Mouse (Mus musculus): Measurements from ENCODE around the gene Slit2. TPM values are rescaled to one million over a fixed set of nuclear protein-coding genes. Genes with fewer than 3 reads are reported as not detected.
A peak's percentile ranks its signal among the peaks of the same experiment; 100 is the strongest.

The Slit2 gene
- 10.3 and 13.5 TPM in 2 replicates for polyA plus RNA-seq (2015; fragmentation: Nextera tagmentation; extraction: Ambion mirVana)

DNA sequence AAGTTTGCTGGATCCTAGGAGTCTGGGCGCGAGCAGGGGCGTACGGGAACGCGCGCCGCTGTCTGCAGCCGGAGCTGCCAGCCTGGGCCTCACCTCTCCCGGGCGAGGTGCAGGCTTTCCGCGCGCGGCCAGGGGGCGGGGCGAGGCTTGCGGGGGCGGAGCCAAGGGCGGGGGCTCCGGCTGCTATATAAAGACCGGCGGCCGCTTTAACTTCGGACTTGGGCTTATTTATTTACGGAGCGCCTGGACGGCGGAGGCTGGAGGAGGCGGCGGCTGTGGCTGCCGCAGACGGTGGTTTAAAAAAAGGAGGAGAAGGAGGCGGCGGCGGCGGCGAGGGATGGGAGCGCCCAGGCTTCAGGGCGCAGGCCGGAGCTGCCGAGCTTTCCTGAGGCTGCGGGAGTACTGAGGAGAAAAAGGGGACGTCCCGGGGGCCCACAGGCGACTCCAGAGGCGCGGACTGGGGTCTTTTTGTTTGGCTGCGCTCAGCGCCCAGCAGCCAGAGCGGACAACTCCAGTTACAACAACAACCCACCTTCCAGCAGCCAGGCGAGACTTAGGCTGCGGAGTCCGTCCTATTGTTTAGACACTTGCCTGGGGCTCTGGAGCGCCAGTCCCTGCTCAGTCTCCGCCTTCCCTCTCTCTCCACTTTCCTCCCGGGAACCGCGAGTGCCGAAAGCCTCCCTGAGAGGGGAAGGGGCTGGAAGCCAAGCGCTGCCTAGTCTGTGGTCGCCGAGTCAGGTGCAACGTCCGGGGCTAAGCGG is at the start of gene Slit2:
Slit2 (plus strand) TSS at position 198 of the 761 bp plus-strand sequence.
- ATAC-seq: peak; percentile 82
- Histone ChIP-seq H3K4me2 (ENCODE audit: low read length) (peak within 1 kb of the TSS; percentile 99), H3K9me3 (ENCODE audit: control insufficient read depth, low read length) (no peaks in the 10 kb centered on the region), H3K27me3 (replicated peaks; ENCODE audit: control insufficient read depth, insufficient read depth, low read length) (no peaks in the 10 kb centered on the region), H3K27ac (ENCODE audit: low read length) (peak within 1 kb of the TSS; percentile 37), H3K9ac (replicated peaks; ENCODE audit: low read depth, low read length) (peak within 1 kb of the TSS; percentile 77), H3K4me3 (replicated peaks; ENCODE audit: low read length) (peak within 1 kb of the TSS; percentile 80), H3K4me1 (replicated peaks; ENCODE audit: control insufficient read depth, insufficient read depth, low read length) (peaks cover 32% of the 10 kb centered on the region), H3K36me3 (ENCODE audit: control insufficient read depth, insufficient read depth) (no peaks in the 10 kb centered on the region)
- WGBS: under 1% methylated on average over 66 of the region's 66 CpGs

DNA sequence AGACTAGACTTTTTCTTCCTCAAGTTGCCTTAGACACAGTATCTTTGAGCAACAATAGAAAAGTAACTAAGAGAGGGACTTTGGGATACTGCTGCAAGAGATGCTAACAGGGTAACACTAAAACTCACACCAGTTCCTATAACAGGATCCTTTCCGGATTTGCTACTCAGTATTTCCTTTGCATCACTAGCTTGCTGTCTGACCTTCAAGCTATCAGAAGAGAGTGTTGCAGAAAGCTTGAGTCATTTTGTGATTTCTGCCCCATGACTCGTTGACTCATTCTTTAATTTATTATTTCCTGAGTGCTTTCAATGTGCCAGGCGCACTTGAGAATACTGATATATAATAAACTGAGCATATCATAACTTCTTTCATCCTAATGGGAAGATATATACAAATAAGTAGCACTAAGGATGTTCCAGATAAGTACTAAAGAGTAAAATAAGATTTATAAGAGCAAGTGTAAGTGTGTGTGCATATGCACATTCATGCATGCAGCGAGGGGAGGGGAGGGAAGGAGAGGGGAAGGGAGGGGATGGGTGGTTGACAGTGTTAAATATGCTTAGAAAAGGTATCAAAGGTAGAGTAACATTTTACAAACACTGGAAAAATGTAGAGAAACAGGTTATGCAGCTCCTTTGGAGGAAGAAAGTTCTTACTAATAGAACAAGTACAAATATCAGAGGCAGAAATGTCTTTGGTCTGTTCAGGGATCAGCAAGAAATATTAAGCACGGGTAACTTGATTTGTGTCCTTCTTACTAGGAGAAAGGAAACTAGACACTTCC is 44.2 kb upstream of the Slit2 start:
- WGBS: 89% methylated on average over 5 of the region's 5 CpGs
- H3K27ac ChIP-seq (ENCODE audit: low read length): no peak overlapping the region
- no peaks in the 10 kb centered on the region for H3K36me3 ChIP-seq (ENCODE audit: control insufficient read depth, insufficient read depth)
- H3K9ac ChIP-seq (replicated peaks; ENCODE audit: low read depth, low read length): no peak overlapping the region
- H3K4me3 ChIP-seq (replicated peaks; ENCODE audit: low read length): no peak overlapping the region
- H3K27me3 ChIP-seq (replicated peaks; ENCODE audit: control insufficient read depth, insufficient read depth, low read length): no peaks in the 10 kb centered on the region
- H3K4me2 ChIP-seq (ENCODE audit: low read length): no peak overlapping the region
- H3K4me1 ChIP-seq (replicated peaks; ENCODE audit: control insufficient read depth, insufficient read depth, low read length): no peaks in the 10 kb centered on the region
- ATAC-seq: no peak
- H3K9me3 ChIP-seq (ENCODE audit: control insufficient read depth, low read length): no peaks in the 10 kb centered on the region

DNA sequence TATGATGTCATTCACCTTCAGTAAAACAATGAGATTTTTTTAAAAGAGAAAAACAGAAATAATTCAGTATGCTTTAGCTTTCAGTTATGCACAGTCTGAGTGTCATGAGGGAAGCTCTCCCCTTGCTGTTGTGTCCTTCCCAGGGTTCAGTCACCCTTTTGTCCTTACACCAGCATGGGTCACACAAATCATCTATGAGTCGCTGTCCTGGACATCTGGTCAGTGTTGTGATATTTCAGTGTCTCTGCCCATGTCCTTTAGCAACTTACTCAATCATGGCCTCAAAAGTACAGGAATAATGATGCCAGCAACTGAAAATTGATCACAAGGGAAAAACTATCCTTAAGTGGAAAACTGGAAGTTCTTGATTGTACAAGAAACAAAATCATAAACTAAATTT is 26.5 kb upstream of the Slit2 start:
- Histone ChIP-seq H3K27ac (ENCODE audit: low read length) (no peak overlapping the region), H3K4me3 (replicated peaks; ENCODE audit: low read length) (no peak overlapping the region), H3K27me3 (replicated peaks; ENCODE audit: control insufficient read depth, insufficient read depth, low read length) (no peaks in the 10 kb centered on the region), H3K9me3 (ENCODE audit: control insufficient read depth, low read length) (no peaks in the 10 kb centered on the region), H3K9ac (replicated peaks; ENCODE audit: low read depth, low read length) (no peak overlapping the region), H3K4me2 (ENCODE audit: low read length) (no peak overlapping the region), H3K36me3 (ENCODE audit: control insufficient read depth, insufficient read depth) (no peaks in the 10 kb centered on the region), H3K4me1 (replicated peaks; ENCODE audit: control insufficient read depth, insufficient read depth, low read length) (no peaks in the 10 kb centered on the region)
- 88% methylated on average over 1 of the region's 1 CpGs for WGBS
- no peak for ATAC-seq

DNA sequence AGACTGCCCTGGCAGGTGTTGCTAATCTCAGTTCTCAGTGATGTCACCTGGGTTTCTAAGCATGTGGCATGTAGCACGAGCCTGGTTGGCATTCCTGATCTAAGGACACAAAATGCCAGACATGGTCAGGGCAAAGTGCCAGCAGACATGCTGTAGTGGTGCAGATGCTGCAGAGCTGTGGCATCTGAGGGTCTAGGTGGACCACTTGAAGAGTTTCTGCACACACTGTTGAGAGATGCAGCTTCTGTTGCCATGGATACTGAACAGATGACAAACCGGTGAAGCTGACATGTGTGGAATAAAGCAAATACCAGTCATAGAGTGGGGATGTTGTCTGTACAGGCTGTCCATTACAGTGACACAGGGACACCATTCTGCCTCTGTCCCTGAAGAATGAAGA is 7.1 kb upstream of the Slit2 start:
- H3K9ac ChIP-seq (replicated peaks; ENCODE audit: low read depth, low read length): no peak overlapping the region
- no peaks in the 10 kb centered on the region for H3K4me1 ChIP-seq (replicated peaks; ENCODE audit: control insufficient read depth, insufficient read depth, low read length)
- H3K36me3 ChIP-seq (ENCODE audit: control insufficient read depth, insufficient read depth): no peaks in the 10 kb centered on the region
- no peaks in the 10 kb centered on the region for H3K27me3 ChIP-seq (replicated peaks; ENCODE audit: control insufficient read depth, insufficient read depth, low read length)
- H3K27ac ChIP-seq (ENCODE audit: low read length): no peak overlapping the region
- H3K4me3 ChIP-seq (replicated peaks; ENCODE audit: low read length): no peak overlapping the region
- peak; percentile 67 for ATAC-seq
- WGBS: 50% methylated on average over 2 of the region's 2 CpGs
- H3K4me2 ChIP-seq (ENCODE audit: low read length): no peak overlapping the region
- no peaks in the 10 kb centered on the region for H3K9me3 ChIP-seq (ENCODE audit: control insufficient read depth, low read length)

DNA sequence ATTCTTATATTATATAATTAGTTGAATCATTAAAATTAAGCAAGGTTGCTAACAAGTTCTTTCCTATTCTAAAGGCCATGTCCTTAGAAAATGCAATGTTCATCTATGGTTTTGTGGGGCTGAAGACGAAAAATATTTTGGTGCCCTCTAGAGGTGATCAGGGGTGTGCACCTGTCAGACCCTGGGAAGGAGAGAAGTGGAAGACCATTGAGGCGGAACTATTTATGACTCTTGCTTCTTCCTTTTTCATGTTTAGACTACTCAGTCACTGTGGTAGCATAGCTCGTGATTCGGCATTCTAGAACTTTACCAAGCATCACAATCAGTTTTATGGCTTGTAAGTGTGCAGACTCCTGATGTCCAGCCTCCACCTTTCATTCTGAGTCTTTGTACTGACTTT is 3.6 kb upstream of the Slit2 start:
- H3K27me3 ChIP-seq (replicated peaks; ENCODE audit: control insufficient read depth, insufficient read depth, low read length): no peaks in the 10 kb centered on the region
- WGBS: 36% methylated on average over 4 of the region's 4 CpGs
- no peak overlapping the region for H3K4me3 ChIP-seq (replicated peaks; ENCODE audit: low read length)
- peaks cover 10% of the 10 kb centered on the region for H3K4me1 ChIP-seq (replicated peaks; ENCODE audit: control insufficient read depth, insufficient read depth, low read length)
- ATAC-seq: no peak
- H3K9me3 ChIP-seq (ENCODE audit: control insufficient read depth, low read length): no peaks in the 10 kb centered on the region
- H3K9ac ChIP-seq (replicated peaks; ENCODE audit: low read depth, low read length): no peak overlapping the region
- no peak overlapping the region for H3K27ac ChIP-seq (ENCODE audit: low read length)
- H3K36me3 ChIP-seq (ENCODE audit: control insufficient read depth, insufficient read depth): no peaks in the 10 kb centered on the region
- no peak overlapping the region for H3K4me2 ChIP-seq (ENCODE audit: low read length)

DNA sequence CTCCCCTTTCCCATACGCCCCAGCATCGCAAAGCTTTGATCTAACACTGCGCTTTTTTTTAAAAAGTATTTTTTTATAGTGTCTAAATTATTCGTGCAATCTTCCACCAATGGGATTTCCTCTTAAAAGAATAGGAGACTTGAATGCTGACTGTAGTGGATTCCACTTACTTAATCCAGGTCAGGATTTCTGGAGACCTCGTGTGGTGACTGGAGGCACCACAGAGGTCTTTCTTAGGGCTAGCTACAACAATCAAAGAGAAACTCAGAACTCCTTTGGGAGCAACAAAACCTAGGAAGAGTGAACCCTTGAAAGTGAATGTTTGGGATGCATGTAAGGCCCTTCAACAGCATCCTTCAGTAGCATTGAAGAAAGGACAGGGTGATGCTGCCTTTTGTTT is 2.5 kb upstream of the Slit2 start:
- no peak for ATAC-seq
- WGBS: 27% methylated on average over 5 of the region's 5 CpGs

GRCm38 (mm10) chr5:47981951-47982350 is 987 bp upstream of the Slit2 start:
- peaks cover 32% of the 10 kb centered on the region for H3K4me1 ChIP-seq (replicated peaks; ENCODE audit: control insufficient read depth, insufficient read depth, low read length)
- WGBS: 57% methylated on average over 8 of the region's 8 CpGs
- ATAC-seq: no peak
- no peak overlapping the region for H3K27ac ChIP-seq (ENCODE audit: low read length)
- no peaks in the 10 kb centered on the region for H3K9me3 ChIP-seq (ENCODE audit: control insufficient read depth, low read length)
- H3K4me3 ChIP-seq (replicated peaks; ENCODE audit: low read length): no peak overlapping the region
- no peak overlapping the region for H3K4me2 ChIP-seq (ENCODE audit: low read length)
- no peaks in the 10 kb centered on the region for H3K36me3 ChIP-seq (ENCODE audit: control insufficient read depth, insufficient read depth)
- no peaks in the 10 kb centered on the region for H3K27me3 ChIP-seq (replicated peaks; ENCODE audit: control insufficient read depth, insufficient read depth, low read length)
- no peak overlapping the region for H3K9ac ChIP-seq (replicated peaks; ENCODE audit: low read depth, low read length)

More for the DNA sequence above, 2.5 kb upstream of the Slit2 start:
- Histone ChIP-seq H3K27me3 (replicated peaks; ENCODE audit: control insufficient read depth, insufficient read depth, low read length) (no peaks in the 10 kb centered on the region), H3K9ac (replicated peaks; ENCODE audit: low read depth, low read length) (no peak overlapping the region), H3K4me3 (replicated peaks; ENCODE audit: low read length) (no peak overlapping the region), H3K4me1 (replicated peaks; ENCODE audit: control insufficient read depth, insufficient read depth, low read length) (peaks cover 21% of the 10 kb centered on the region), H3K4me2 (ENCODE audit: low read length) (no peak overlapping the region), H3K36me3 (ENCODE audit: control insufficient read depth, insufficient read depth) (no peaks in the 10 kb centered on the region), H3K9me3 (ENCODE audit: control insufficient read depth, low read length) (no peaks in the 10 kb centered on the region), H3K27ac (ENCODE audit: low read length) (no peak overlapping the region)

GRCm38 (mm10) chr5:47983746-47984583 is 1.0 kb downstream of the Slit2 start:
- peaks cover 36% of the 10 kb centered on the region for H3K4me1 ChIP-seq (replicated peaks; ENCODE audit: control insufficient read depth, insufficient read depth, low read length)
- ATAC-seq: peak; percentile 8
- H3K27ac ChIP-seq (ENCODE audit: low read length): no peak overlapping the region
- H3K27me3 ChIP-seq (replicated peaks; ENCODE audit: control insufficient read depth, insufficient read depth, low read length): no peaks in the 10 kb centered on the region
- peak overlapping the region; percentile 77 for H3K9ac ChIP-seq (replicated peaks; ENCODE audit: low read depth, low read length)
- H3K36me3 ChIP-seq (ENCODE audit: control insufficient read depth, insufficient read depth): no peaks in the 10 kb centered on the region
- whole genome bisulfite sequencing: under 1% methylated on average over 38 of the region's 38 CpGs
- peak overlapping the region; percentile 99 for H3K4me2 ChIP-seq (ENCODE audit: low read length)
- H3K4me3 ChIP-seq (replicated peaks; ENCODE audit: low read length): peak overlapping the region; percentile 80
- no peaks in the 10 kb centered on the region for H3K9me3 ChIP-seq (ENCODE audit: control insufficient read depth, low read length)

All from forebrain, embryonic 16.5 days (tissue).